Mouse (Mus musculus): ENCODE results near the gene Tfcp2.

DNA sequence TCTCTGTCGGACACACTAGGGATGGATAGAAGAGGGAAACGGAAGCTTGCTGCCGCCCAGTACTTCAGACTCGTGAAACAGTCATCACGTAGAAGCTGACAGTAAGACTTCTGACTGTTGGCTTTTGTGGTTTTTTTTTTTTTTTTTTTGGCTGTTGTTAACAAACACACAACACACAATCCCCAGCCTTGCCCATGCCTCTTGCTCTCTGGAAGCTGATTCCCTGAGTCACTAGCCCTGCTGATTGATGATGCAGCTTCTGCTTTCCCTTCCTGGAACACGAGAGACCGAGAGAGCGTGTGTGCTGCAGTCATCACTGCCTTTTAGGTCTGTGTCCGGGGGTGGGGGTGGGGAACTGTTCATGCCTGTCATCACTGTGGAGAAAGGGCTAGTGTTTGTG lies 90.2 kb downstream of the Tfcp2 start:
- TF ChIP-seq CTCF (IDR thresholded peaks at IDR 0.05; ENCODE audit: extremely low read depth, insufficient read depth, low read length) (no peak), POLR2A (IDR thresholded peaks at IDR 0.05; ENCODE audit: extremely low read depth, insufficient read depth, low read length) (no peak)

Measured in cortical plate, adult 2 months (tissue).